Mouse (Mus musculus): ENCODE data around the gene 4932438H23Rik. TPM values are rescaled to one million over a fixed set of nuclear protein-coding genes. Genes with fewer than 3 reads are reported as not detected.

The 4932438H23Rik gene
- 0.09 TPM in 1 of 2 replicates, not detected in the other for polyA plus RNA-seq (2015; fragmentation: Nextera tagmentation; extraction: Ambion mirVana)

DNA sequence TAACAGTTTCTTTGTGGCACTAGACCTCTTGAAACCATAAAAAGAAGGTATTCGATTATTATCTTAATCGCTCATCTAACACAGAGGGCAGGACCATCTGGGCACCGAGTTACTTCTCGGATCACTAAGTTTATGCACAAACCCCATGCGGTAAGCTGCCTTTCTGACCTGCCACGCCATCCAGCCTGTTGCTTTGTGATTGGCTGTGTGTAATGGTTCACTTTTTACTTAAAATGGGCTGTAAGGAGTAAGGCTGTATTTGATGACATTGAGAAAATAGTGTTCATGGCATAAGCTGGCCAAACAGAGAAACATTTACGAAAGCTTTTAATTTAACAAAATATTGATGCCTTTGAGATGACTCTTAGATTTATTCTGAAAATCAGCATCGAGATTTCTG is at the start of gene 4932438H23Rik:
4932438H23Rik (minus strand) TSS at position 101 of the 400 bp plus-strand sequence.
- no peaks in the 10 kb centered on the region for H3K36me3 ChIP-seq (ENCODE audit: insufficient read depth, low read length)
- no peaks in the 10 kb centered on the region for H3K27me3 ChIP-seq (ENCODE audit: insufficient read depth, low read length)
- no peak within 1 kb of the TSS for H3K27ac ChIP-seq (ENCODE audit: low read length)
- WGBS, result 72% methylated on average over 8 of the region's 8 CpGs
- no peak within 1 kb of the TSS for H3K9ac ChIP-seq (replicated peaks; ENCODE audit: low read length)
- no peak for ATAC-seq (ENCODE audit: low FRiP score, low TSS enrichment)
- no peak within 1 kb of the TSS for H3K4me3 ChIP-seq (ENCODE audit: low read length)
- H3K4me2 ChIP-seq (replicated peaks; ENCODE audit: low read depth, low read length), result no peak within 1 kb of the TSS
- no peaks in the 10 kb centered on the region for H3K4me1 ChIP-seq (ENCODE audit: insufficient read depth, low read length)
- no peaks in the 10 kb centered on the region for H3K9me3 ChIP-seq (ENCODE audit: low read length)

DNA sequence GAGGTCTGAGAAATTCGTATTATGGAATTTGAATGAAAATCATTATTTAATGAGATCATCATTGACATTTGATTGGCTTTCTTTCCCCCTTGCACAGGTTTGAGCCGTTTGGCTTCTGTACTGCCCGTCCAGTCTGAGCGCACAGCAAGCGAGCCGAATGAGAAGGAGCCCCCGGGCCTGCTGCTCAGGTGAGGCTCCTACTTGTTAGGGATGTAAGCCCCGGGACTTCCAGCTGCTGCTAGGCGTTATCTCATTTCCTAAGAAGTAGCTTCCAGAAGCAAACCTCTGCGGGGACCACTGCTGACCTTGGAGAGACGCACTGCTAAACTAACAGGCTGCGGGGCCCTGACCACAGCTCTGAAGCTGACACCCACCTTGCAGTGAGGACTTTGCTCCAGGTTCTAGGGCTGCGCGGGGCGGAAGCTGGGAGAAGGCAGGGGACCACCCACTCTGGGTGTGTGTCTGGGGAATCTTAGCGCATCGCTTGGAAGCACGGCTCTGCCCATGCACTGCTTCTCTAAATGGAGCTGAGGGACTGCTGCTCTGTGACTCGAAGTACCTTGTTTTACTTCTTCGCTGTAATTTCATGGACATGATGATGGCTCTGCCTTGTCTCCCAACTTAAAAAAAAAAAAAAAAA is 46.2 kb upstream of the 4932438H23Rik start:
- WGBS, result 32% methylated on average over 20 of the region's 20 CpGs
- Histone ChIP-seq H3K9ac (replicated peaks; ENCODE audit: low read length) (no peak overlapping the region), H3K4me3 (ENCODE audit: low read length) (no peak overlapping the region), H3K4me2 (replicated peaks; ENCODE audit: low read depth, low read length) (no peak overlapping the region), H3K27ac (ENCODE audit: low read length) (no peak overlapping the region), H3K4me1 (ENCODE audit: insufficient read depth, low read length) (no peaks in the 10 kb centered on the region), H3K27me3 (ENCODE audit: insufficient read depth, low read length) (peaks cover 60% of the 10 kb centered on the region), H3K9me3 (ENCODE audit: low read length) (peaks cover 13% of the 10 kb centered on the region), H3K36me3 (ENCODE audit: insufficient read depth, low read length) (no peaks in the 10 kb centered on the region)
- no peak for ATAC-seq (ENCODE audit: low FRiP score, low TSS enrichment)

DNA sequence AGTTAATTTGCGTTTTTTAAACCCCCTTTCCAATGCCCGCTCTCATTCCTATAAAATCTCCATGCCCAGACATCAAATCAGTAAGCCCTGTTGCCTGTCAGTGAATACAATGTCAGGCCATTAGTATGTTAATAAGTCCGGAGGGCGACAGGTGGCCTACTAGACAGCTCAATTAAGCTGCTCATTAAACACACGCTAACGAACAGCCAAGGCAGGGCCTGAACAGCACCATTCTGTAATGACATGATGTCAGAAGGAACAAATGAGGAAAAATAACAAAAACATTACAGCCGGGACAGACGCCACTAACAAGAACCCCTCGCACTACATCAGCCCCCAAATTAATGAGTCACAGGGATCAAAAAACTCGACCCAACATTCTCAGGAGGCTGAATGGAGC is 45.5 kb upstream of the 4932438H23Rik start:
- no peaks in the 10 kb centered on the region for H3K36me3 ChIP-seq (ENCODE audit: insufficient read depth, low read length)
- no peak overlapping the region for H3K4me2 ChIP-seq (replicated peaks; ENCODE audit: low read depth, low read length)
- no peak overlapping the region for H3K4me3 ChIP-seq (ENCODE audit: low read length)
- H3K9me3 ChIP-seq (ENCODE audit: low read length), result peaks cover 13% of the 10 kb centered on the region
- peaks cover 64% of the 10 kb centered on the region for H3K27me3 ChIP-seq (ENCODE audit: insufficient read depth, low read length)
- ATAC-seq (ENCODE audit: low FRiP score, low TSS enrichment), result no peak
- H3K4me1 ChIP-seq (ENCODE audit: insufficient read depth, low read length), result no peaks in the 10 kb centered on the region
- H3K27ac ChIP-seq (ENCODE audit: low read length), result no peak overlapping the region
- WGBS, result 17% methylated on average over 10 of the region's 10 CpGs
- no peak overlapping the region for H3K9ac ChIP-seq (replicated peaks; ENCODE audit: low read length)

DNA sequence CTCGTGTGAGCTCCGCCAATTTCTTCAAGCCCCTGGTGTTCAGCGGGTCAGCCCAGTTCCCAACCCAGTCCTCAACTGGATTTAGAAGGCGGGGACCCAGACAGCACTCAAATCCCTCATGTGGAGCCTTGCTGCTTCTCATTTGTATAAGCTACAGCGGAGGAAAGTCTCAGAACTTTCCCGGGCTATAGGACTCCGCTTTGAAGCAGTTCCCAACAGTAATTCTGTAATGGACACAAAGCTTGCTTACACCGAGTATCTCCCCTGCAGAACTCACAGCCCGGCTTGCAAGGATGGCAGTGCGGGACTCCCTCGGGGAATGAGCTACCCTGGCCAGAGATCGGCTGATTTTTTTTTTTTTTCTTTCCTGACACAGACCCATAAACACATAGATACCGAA is 45.1 kb upstream of the 4932438H23Rik start:
- H3K9ac ChIP-seq (replicated peaks; ENCODE audit: low read length), result no peak overlapping the region
- no peak for ATAC-seq (ENCODE audit: low FRiP score, low TSS enrichment)
- 10% methylated on average over 13 of the region's 13 CpGs for WGBS
- no peaks in the 10 kb centered on the region for H3K4me1 ChIP-seq (ENCODE audit: insufficient read depth, low read length)
- H3K4me3 ChIP-seq (ENCODE audit: low read length), result no peak overlapping the region
- H3K4me2 ChIP-seq (replicated peaks; ENCODE audit: low read depth, low read length), result no peak overlapping the region
- H3K27ac ChIP-seq (ENCODE audit: low read length), result no peak overlapping the region
- peaks cover 68% of the 10 kb centered on the region for H3K27me3 ChIP-seq (ENCODE audit: insufficient read depth, low read length)
- no peaks in the 10 kb centered on the region for H3K36me3 ChIP-seq (ENCODE audit: insufficient read depth, low read length)
- peaks cover 10% of the 10 kb centered on the region for H3K9me3 ChIP-seq (ENCODE audit: low read length)

DNA sequence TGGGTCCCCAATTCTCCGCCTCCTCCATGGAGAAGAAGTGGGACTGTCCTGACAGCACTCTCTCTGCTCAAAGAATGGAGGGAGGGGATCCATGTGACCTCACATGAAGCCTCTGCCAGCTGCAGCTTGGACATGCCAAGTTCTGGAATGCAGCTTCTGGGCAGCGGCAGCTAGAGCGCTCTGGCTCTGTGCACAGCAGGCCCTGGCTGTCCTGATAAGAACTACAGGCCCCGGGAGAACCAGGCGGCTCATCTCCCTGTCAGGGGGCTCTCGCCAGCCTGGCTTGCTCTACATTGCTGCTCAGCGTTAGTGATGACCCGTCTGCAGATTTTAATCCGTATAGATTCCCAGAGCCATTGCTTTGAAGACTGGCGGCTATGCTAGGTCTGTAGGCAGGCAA is 44.6 kb upstream of the 4932438H23Rik start:
- Histone ChIP-seq H3K9ac (replicated peaks; ENCODE audit: low read length) (no peak overlapping the region), H3K27ac (ENCODE audit: low read length) (no peak overlapping the region), H3K36me3 (ENCODE audit: insufficient read depth, low read length) (no peaks in the 10 kb centered on the region), H3K4me1 (ENCODE audit: insufficient read depth, low read length) (no peaks in the 10 kb centered on the region), H3K9me3 (ENCODE audit: low read length) (peaks cover 10% of the 10 kb centered on the region; the same call in 1 of the 2 replicates), H3K4me2 (replicated peaks; ENCODE audit: low read depth, low read length) (no peak overlapping the region), H3K4me3 (ENCODE audit: low read length) (no peak overlapping the region), H3K27me3 (ENCODE audit: insufficient read depth, low read length) (peaks cover 68% of the 10 kb centered on the region)
- WGBS, result 20% methylated on average over 10 of the region's 10 CpGs
- ATAC-seq (ENCODE audit: low FRiP score, low TSS enrichment), result no peak

DNA sequence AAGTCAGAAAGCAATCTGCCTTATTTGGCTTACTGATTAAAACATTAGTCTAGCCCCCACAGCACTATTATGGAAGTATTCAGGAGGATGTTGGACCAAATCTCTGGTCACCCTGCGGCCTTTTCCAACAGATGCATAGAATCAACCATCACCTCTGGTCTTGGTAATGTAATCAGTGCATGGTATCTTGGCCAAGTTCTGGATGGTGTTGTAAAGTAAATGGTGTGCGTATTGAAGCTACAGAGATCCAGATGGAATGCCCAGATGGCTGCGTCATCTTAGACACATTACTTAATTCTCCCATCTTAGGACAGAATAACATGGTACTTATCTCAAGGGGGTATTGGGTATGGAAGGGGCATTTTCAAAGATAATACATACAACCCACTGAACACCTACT is 43.8 kb upstream of the 4932438H23Rik start:
- no peaks in the 10 kb centered on the region for H3K36me3 ChIP-seq (ENCODE audit: insufficient read depth, low read length)
- no peaks in the 10 kb centered on the region for H3K4me1 ChIP-seq (ENCODE audit: insufficient read depth, low read length)
- H3K4me3 ChIP-seq (ENCODE audit: low read length), result no peak overlapping the region
- H3K27me3 ChIP-seq (ENCODE audit: insufficient read depth, low read length), result peaks cover 68% of the 10 kb centered on the region
- no peak overlapping the region for H3K27ac ChIP-seq (ENCODE audit: low read length)
- peaks cover 3% of the 10 kb centered on the region; the same call in 1 of the 2 replicates for H3K9me3 ChIP-seq (ENCODE audit: low read length)
- H3K4me2 ChIP-seq (replicated peaks; ENCODE audit: low read depth, low read length), result no peak overlapping the region
- WGBS, result 91% methylated on average over 3 of the region's 3 CpGs
- H3K9ac ChIP-seq (replicated peaks; ENCODE audit: low read length), result no peak overlapping the region
- ATAC-seq (ENCODE audit: low FRiP score, low TSS enrichment), result no peak

DNA sequence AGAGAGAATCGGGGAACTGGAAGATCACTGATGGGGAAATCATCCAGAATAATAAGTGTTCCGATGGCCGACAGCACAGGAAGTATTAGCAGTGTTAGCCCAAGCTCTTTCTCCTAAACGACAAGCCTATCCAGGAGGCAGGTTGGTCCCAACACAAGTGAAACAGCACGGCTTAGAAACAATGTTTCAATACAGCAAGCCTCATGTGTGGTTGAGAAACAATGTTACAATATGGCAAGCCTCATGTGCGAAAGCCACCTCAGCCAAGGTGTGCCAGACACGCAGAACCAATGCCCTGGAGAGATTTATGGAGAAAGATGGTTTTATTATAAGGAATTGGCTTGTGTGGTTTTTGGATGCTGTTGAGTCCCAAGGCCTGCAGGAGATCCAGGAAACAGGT is 43.2 kb upstream of the 4932438H23Rik start:
- Histone ChIP-seq H3K27ac (ENCODE audit: low read length) (no peak overlapping the region), H3K9me3 (ENCODE audit: low read length) (peaks cover 3% of the 10 kb centered on the region; the same call in 1 of the 2 replicates), H3K4me3 (ENCODE audit: low read length) (no peak overlapping the region), H3K27me3 (ENCODE audit: insufficient read depth, low read length) (peaks cover 68% of the 10 kb centered on the region), H3K4me2 (replicated peaks; ENCODE audit: low read depth, low read length) (no peak overlapping the region), H3K4me1 (ENCODE audit: insufficient read depth, low read length) (no peaks in the 10 kb centered on the region), H3K9ac (replicated peaks; ENCODE audit: low read length) (no peak overlapping the region), H3K36me3 (ENCODE audit: insufficient read depth, low read length) (no peaks in the 10 kb centered on the region)
- ATAC-seq (ENCODE audit: low FRiP score, low TSS enrichment), result no peak
- 89% methylated on average over 7 of the region's 7 CpGs for WGBS

DNA sequence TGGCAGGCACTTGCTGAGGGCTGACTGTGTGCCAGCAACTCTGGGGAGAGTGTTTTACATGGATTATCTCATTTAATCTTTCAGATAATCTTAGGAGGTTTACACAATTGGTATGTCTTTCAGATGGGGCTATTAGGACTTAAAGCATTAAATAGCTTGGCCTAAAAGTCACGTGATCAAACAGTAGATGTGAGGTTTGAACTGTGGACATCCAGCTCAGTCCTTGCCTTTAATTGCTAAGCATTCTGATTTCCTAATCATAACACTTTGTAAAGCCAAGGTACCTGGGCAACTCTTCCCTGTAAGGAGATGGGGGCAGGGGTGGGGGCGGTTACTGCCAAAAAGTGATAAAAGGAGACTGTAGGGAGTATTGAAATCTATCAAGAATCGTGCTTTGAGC is 41.7 kb upstream of the 4932438H23Rik start:
- H3K4me3 ChIP-seq (ENCODE audit: low read length), result no peak overlapping the region
- peaks cover 3% of the 10 kb centered on the region; the same call in 1 of the 2 replicates for H3K9me3 ChIP-seq (ENCODE audit: low read length)
- H3K4me2 ChIP-seq (replicated peaks; ENCODE audit: low read depth, low read length), result no peak overlapping the region
- no peaks in the 10 kb centered on the region for H3K4me1 ChIP-seq (ENCODE audit: insufficient read depth, low read length)
- 79% methylated on average over 3 of the region's 3 CpGs for WGBS
- no peak overlapping the region for H3K9ac ChIP-seq (replicated peaks; ENCODE audit: low read length)
- no peak for ATAC-seq (ENCODE audit: low FRiP score, low TSS enrichment)
- no peaks in the 10 kb centered on the region for H3K36me3 ChIP-seq (ENCODE audit: insufficient read depth, low read length)
- peaks cover 58% of the 10 kb centered on the region for H3K27me3 ChIP-seq (ENCODE audit: insufficient read depth, low read length)
- no peak overlapping the region for H3K27ac ChIP-seq (ENCODE audit: low read length)

DNA sequence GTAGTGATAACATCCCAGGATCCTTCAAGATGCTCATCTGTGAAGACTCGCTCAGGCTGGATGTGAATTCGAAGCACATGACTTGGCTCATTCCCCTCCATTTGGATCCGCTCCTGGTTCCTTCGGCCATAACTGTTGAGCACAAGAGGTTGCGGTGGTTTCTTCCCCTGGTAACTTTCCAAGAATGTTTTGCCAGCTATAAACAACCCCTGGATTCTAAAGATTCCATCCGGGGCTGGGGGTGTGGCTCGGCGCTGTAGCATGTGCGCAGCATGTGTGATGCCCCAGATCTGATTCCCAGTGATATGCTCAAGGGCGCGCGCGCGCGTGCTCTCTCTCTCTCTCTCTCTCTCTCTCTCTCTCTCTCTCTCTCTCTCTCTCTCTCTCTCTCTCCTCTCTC is 35.0 kb upstream of the 4932438H23Rik start:
- Histone ChIP-seq H3K27me3 (ENCODE audit: insufficient read depth, low read length) (no peaks in the 10 kb centered on the region), H3K27ac (ENCODE audit: low read length) (no peak overlapping the region), H3K4me3 (ENCODE audit: low read length) (no peak overlapping the region), H3K9me3 (ENCODE audit: low read length) (no peaks in the 10 kb centered on the region), H3K36me3 (ENCODE audit: insufficient read depth, low read length) (no peaks in the 10 kb centered on the region), H3K4me1 (ENCODE audit: insufficient read depth, low read length) (no peaks in the 10 kb centered on the region), H3K4me2 (replicated peaks; ENCODE audit: low read depth, low read length) (no peak overlapping the region), H3K9ac (replicated peaks; ENCODE audit: low read length) (no peak overlapping the region)
- ATAC-seq (ENCODE audit: low FRiP score, low TSS enrichment), result no peak
- 88% methylated on average over 15 of the region's 15 CpGs for WGBS

DNA sequence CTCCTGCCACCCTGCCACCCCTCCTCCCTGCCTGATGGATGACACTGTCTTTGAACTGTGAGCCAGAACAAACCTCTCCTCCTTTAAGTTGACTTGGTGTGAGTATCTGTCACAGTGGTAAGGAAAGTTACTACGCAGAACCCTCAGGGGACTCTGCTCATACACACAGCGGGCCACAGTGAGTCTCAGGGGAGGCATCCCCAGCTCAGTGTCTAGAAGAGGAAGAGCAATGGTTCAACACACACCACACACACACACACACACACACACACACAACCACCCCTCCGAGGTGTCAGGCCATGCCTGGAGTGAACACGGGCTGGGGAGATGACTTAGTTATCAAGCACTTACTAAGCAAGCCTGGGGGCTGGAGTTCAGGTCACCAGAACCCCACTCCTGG is 33.5 kb upstream of the 4932438H23Rik start:
- Histone ChIP-seq H3K4me2 (replicated peaks; ENCODE audit: low read depth, low read length) (no peak overlapping the region), H3K27me3 (ENCODE audit: insufficient read depth, low read length) (no peaks in the 10 kb centered on the region), H3K9ac (replicated peaks; ENCODE audit: low read length) (no peak overlapping the region), H3K36me3 (ENCODE audit: insufficient read depth, low read length) (no peaks in the 10 kb centered on the region), H3K9me3 (ENCODE audit: low read length) (no peaks in the 10 kb centered on the region), H3K4me3 (ENCODE audit: low read length) (no peak overlapping the region), H3K27ac (ENCODE audit: low read length) (no peak overlapping the region), H3K4me1 (ENCODE audit: insufficient read depth, low read length) (no peaks in the 10 kb centered on the region)
- 83% methylated on average over 4 of the region's 4 CpGs for WGBS
- ATAC-seq (ENCODE audit: low FRiP score, low TSS enrichment), result no peak

All from kidney, embryonic 16.5 days (tissue).